Mouse (Mus musculus): ENCODE results near the gene Clip3. TPM values are rescaled to one million over a fixed set of nuclear protein-coding genes. Genes with fewer than 3 reads are reported as not detected.

Gene Clip3
- 6.7 TPM for polyA plus RNA-seq (2015; fragmentation: Illumina TruSeq; extraction: RNeasy Lipid Tissue Mini Kit (QIAGEN cat#74804); ENCODE audit: insufficient read depth, low read depth, low replicate concordance)

DNA sequence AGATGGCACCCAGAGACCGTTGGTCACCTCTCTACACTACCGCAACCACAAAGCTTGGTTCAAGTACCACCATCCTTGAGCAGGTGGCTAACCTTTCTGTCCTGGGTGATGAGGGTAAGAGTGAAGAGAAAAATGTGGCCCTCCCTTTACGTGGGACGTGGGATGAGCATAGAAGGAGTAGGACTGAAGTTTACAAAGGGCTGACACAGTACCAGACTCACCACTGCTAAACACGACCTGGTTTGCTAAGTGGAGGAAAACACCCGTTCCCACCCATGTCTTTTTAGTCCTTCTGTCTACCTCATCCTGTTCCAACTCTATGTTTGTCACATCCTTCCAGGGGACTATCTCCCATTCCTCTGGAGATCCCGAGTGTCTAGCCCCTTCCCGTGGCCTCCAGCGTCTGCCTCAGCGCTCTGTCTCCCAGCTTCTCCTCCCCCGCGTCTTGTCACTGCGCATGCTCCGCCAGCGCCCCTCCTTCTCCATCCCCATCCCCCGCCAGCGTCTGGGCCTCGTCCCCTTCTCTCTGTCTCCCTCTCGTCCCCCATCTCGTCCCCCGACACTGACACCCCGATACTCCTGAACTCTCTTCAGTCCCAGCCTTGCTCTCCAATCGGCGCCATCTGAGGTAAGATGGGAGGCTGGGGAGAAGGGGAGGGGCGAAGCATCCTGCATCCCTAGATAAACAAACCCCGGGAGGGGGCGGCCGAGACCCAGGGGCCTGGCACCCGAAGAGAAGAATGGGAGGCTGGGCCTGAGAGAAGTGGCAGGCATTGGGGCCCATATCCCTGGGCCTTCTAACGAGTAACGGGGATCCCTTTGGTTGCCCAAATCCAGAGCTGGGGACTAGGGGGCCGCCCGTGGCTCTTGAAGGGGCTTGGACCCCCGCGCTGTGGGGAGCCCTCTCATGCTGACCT, at the start of gene Clip3:
Gene Clip3 (plus strand): TSS at position 514 of the 917 bp plus-strand sequence.

DNA sequence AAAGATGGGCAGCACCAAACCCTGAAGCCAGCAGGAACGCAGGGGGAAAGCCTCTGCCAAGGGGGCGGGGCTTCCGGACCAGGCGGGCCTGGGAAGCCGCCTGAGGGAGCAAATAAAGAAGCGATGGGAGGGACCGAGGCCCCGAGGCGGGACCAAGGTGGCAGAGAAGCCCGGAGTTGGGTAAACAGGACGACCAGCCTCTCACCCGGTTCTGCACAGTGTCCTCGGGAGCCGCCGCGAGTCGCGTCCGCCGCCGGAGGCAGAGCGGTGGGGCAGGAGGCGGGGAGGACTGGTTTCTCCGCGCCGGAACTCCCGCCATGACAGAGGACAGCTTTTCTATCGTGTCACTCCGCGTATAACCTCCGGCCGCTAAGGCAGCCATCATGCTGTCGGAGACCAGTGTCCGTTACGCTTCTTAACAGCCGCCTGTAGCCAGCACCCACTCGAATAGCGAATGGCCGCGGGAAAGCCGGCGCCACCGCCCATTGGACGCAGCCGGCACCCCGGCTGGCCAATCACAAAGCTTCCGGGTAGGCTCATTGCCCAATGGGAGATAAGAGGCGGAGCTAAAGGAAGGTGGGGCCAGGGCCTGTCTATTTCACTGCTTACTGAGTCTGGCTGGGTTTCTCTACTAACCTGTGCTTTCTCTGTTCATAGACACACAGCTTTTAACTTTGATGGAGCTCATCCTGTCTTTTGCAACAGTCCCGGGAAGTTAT, 11.4 kb upstream of the Clip3 start, which contains the start of the genes Thap8 and Wdr62:
Gene Thap8 (plus strand): TSS at position 144 of the 719 bp plus-strand sequence.
Gene Wdr62 (minus strand): TSS at position 469 of the 719 bp plus-strand sequence.

DNA sequence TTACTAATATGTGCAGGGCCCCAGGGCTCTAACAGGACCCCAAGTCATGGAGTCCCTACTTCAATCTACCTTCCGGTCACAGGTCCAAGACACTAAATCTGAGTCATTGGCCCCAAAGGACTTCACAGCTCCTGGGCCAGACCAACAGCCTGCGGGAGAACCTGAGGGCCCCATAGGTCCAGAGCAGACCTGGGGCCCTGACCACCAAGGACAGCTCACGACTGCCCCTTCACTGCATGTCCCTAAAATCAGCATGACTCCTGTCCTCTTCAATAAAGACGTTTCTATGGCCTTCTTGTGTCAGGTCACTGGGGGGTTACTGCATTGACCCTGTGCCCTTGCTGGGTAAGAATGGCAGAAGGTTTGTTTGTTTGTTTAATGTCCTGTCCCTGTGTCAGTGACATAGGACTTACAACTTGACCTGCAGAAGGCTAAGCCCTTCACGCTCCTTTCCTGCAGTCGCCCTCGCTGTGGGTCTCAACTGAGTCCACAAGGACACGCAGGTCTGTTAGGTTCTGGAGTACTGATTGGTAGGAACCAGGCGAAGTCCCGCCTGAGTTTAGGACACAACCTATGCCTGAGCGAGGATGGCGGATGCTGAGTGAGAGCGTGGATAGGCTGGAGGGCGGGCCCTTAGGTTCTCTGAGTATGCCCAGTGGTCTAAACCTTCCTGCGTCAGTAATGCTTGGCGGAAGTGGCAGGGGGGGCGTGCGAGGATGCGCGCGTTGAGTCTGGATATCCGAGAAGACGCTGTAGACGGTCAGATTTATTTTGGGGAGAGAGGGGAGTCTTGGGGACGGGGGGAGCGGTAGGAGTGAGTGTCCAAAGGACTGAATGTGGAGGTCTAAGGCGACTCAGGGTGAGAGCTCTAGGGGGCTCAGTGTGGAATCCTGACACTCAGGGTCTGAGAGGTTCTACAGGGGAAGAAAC, 16.8 kb downstream of the Clip3 start, which contains the start of gene Alkbh6:
Gene Alkbh6 (plus strand): TSS at position 642 of the 930 bp plus-strand sequence.

DNA sequence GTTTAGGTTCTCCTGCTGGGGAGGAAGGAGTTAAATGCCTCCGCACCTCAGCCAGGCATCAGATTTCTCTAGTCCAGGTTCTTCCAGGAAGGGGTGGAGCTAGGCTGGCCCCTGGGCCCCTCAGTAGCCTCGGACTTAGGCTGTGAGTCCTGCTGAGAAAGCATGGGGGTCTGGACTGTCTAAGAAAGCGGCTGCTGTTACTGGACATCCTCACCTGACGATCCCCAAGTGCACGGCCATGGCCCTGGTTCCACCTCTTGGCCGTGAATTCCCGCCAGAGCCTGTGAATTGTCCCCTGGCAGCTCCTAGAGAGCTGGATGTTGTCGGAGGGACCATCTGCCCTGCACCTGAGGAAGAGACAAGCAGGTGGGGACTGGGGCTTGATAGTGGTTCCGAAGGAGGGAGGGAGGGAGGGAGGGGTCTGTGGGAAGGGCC, 23.2 kb downstream of the Clip3 start, which contains the start of gene Syne4:
Gene Syne4 (plus strand): TSS at position 87 of the 435 bp plus-strand sequence.

DNA sequence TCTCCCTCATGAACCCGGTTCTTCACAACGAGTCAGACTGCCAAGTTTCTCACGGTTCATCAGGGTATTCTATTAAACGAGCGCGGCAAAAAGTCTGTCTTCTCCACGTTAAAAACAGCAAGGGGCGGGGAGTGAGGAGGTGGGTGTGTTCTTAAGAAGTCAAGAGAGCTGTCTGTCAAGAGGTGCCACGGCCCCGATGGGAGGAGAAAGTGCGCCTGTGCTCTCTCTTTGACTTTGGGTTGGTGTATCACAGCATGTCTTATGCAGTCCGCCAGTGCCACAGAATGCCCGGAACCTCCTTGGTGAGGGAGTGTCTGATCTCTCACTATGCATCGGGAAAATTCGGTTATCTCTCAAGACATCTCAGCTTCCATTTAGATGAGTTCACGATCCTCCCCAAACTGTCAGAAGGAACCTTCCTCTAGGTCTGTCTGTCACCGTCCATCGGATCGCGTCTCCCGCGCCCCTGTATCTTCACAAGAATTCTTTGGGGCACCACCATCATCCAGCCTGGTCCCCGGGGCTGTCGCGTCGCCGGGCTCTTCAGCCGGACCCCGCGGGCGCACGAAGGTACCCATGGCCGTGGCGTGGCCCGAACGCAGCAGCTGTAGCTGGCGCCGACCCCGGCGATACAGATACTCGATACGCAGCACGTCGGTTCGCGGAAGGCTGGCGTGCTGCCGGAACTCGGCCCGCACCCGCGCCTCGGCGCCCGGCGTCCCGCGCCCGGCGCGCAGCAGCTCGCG, 30.2 kb downstream of the Clip3 start, which contains the start of gene E130208F15Rik:
Gene E130208F15Rik (plus strand): TSS at position 202 of the 746 bp plus-strand sequence.

GRCm38 (mm10) chr7:30323795-30324194, 32.3 kb downstream of the Clip3 start, which contains the start of gene Sdhaf1:
Gene Sdhaf1 (minus strand): TSS chr7:30323895.

Other genes starting within 250 kb of the Clip3 start
- gene Zfp14, start 240.3 kb upstream of the Clip3 start, polyA plus RNA-seq (2015; fragmentation: Illumina TruSeq; extraction: RNeasy Lipid Tissue Mini Kit (QIAGEN cat#74804); ENCODE audit: insufficient read depth, low read depth, low replicate concordance) = 2.0 TPM
- gene Zfp82, start 218.8 kb upstream of the Clip3 start, polyA plus RNA-seq (2015; fragmentation: Illumina TruSeq; extraction: RNeasy Lipid Tissue Mini Kit (QIAGEN cat#74804); ENCODE audit: insufficient read depth, low read depth, low replicate concordance) = 0.46 TPM
- not detected for gene Gm26920, start 201.3 kb upstream of the Clip3 start, polyA plus RNA-seq (2015; fragmentation: Illumina TruSeq; extraction: RNeasy Lipid Tissue Mini Kit (QIAGEN cat#74804); ENCODE audit: insufficient read depth, low read depth, low replicate concordance)
- gene Zfp566, start 201.2 kb upstream of the Clip3 start, polyA plus RNA-seq (2015; fragmentation: Illumina TruSeq; extraction: RNeasy Lipid Tissue Mini Kit (QIAGEN cat#74804); ENCODE audit: insufficient read depth, low read depth, low replicate concordance) = 1.6 TPM
- 13.3 TPM for gene Zfp260, start 197.0 kb upstream of the Clip3 start, polyA plus RNA-seq (2015; fragmentation: Illumina TruSeq; extraction: RNeasy Lipid Tissue Mini Kit (QIAGEN cat#74804); ENCODE audit: insufficient read depth, low read depth, low replicate concordance)
- gene Zfp382, start 169.8 kb upstream of the Clip3 start, polyA plus RNA-seq (2015; fragmentation: Illumina TruSeq; extraction: RNeasy Lipid Tissue Mini Kit (QIAGEN cat#74804); ENCODE audit: insufficient read depth, low read depth, low replicate concordance) = 0.52 TPM
- 8.6 TPM for gene Zfp146, start 122.0 kb upstream of the Clip3 start, polyA plus RNA-seq (2015; fragmentation: Illumina TruSeq; extraction: RNeasy Lipid Tissue Mini Kit (QIAGEN cat#74804); ENCODE audit: insufficient read depth, low read depth, low replicate concordance)
- 5.2 TPM for gene Cox7a1, start 107.6 kb upstream of the Clip3 start, polyA plus RNA-seq (2015; fragmentation: Illumina TruSeq; extraction: RNeasy Lipid Tissue Mini Kit (QIAGEN cat#74804); ENCODE audit: insufficient read depth, low read depth, low replicate concordance)
- 105 TPM for gene Capns1, start 92.9 kb upstream of the Clip3 start, polyA plus RNA-seq (2015; fragmentation: Illumina TruSeq; extraction: RNeasy Lipid Tissue Mini Kit (QIAGEN cat#74804); ENCODE audit: insufficient read depth, low read depth, low replicate concordance)
- gene Polr2i, start 59.8 kb upstream of the Clip3 start, polyA plus RNA-seq (2015; fragmentation: Illumina TruSeq; extraction: RNeasy Lipid Tissue Mini Kit (QIAGEN cat#74804); ENCODE audit: insufficient read depth, low read depth, low replicate concordance) = 17.6 TPM
- gene Tbcb, start 59.5 kb upstream of the Clip3 start, polyA plus RNA-seq (2015; fragmentation: Illumina TruSeq; extraction: RNeasy Lipid Tissue Mini Kit (QIAGEN cat#74804); ENCODE audit: insufficient read depth, low read depth, low replicate concordance) = 22.9 TPM
- not detected for gene Ovol3, start 56.0 kb upstream of the Clip3 start, polyA plus RNA-seq (2015; fragmentation: Illumina TruSeq; extraction: RNeasy Lipid Tissue Mini Kit (QIAGEN cat#74804); ENCODE audit: insufficient read depth, low read depth, low replicate concordance)
- not detected for gene Thap8, start 11.6 kb upstream of the Clip3 start, polyA plus RNA-seq (2015; fragmentation: Illumina TruSeq; extraction: RNeasy Lipid Tissue Mini Kit (QIAGEN cat#74804); ENCODE audit: insufficient read depth, low read depth, low replicate concordance)
- 1.3 TPM for gene Wdr62, start 11.3 kb upstream of the Clip3 start, polyA plus RNA-seq (2015; fragmentation: Illumina TruSeq; extraction: RNeasy Lipid Tissue Mini Kit (QIAGEN cat#74804); ENCODE audit: insufficient read depth, low read depth, low replicate concordance)
- gene Alkbh6, start 17.0 kb downstream of the Clip3 start, polyA plus RNA-seq (2015; fragmentation: Illumina TruSeq; extraction: RNeasy Lipid Tissue Mini Kit (QIAGEN cat#74804); ENCODE audit: insufficient read depth, low read depth, low replicate concordance) = 10.9 TPM
- gene Syne4, start 23.1 kb downstream of the Clip3 start, polyA plus RNA-seq (2015; fragmentation: Illumina TruSeq; extraction: RNeasy Lipid Tissue Mini Kit (QIAGEN cat#74804); ENCODE audit: insufficient read depth, low read depth, low replicate concordance) = 122 TPM
- not detected for gene E130208F15Rik, start 30.0 kb downstream of the Clip3 start, polyA plus RNA-seq (2015; fragmentation: Illumina TruSeq; extraction: RNeasy Lipid Tissue Mini Kit (QIAGEN cat#74804); ENCODE audit: insufficient read depth, low read depth, low replicate concordance)
- 3.9 TPM for gene Sdhaf1, start 32.2 kb downstream of the Clip3 start, polyA plus RNA-seq (2015; fragmentation: Illumina TruSeq; extraction: RNeasy Lipid Tissue Mini Kit (QIAGEN cat#74804); ENCODE audit: insufficient read depth, low read depth, low replicate concordance)
- gene Lrfn3, start 71.0 kb downstream of the Clip3 start, polyA plus RNA-seq (2015; fragmentation: Illumina TruSeq; extraction: RNeasy Lipid Tissue Mini Kit (QIAGEN cat#74804); ENCODE audit: insufficient read depth, low read depth, low replicate concordance) = 2.2 TPM
- gene Tyrobp, start 122.0 kb downstream of the Clip3 start, polyA plus RNA-seq (2015; fragmentation: Illumina TruSeq; extraction: RNeasy Lipid Tissue Mini Kit (QIAGEN cat#74804); ENCODE audit: insufficient read depth, low read depth, low replicate concordance) = 19.8 TPM
- not detected for gene Hcst, start 128.1 kb downstream of the Clip3 start, polyA plus RNA-seq (2015; fragmentation: Illumina TruSeq; extraction: RNeasy Lipid Tissue Mini Kit (QIAGEN cat#74804); ENCODE audit: insufficient read depth, low read depth, low replicate concordance)
- gene Nfkbid, start 130.0 kb downstream of the Clip3 start, polyA plus RNA-seq (2015; fragmentation: Illumina TruSeq; extraction: RNeasy Lipid Tissue Mini Kit (QIAGEN cat#74804); ENCODE audit: insufficient read depth, low read depth, low replicate concordance) = 0.81 TPM
- gene Aplp1, start 153.8 kb downstream of the Clip3 start, polyA plus RNA-seq (2015; fragmentation: Illumina TruSeq; extraction: RNeasy Lipid Tissue Mini Kit (QIAGEN cat#74804); ENCODE audit: insufficient read depth, low read depth, low replicate concordance) = 34.1 TPM
- 2.1 TPM for gene Kirrel2, start 166.0 kb downstream of the Clip3 start, polyA plus RNA-seq (2015; fragmentation: Illumina TruSeq; extraction: RNeasy Lipid Tissue Mini Kit (QIAGEN cat#74804); ENCODE audit: insufficient read depth, low read depth, low replicate concordance)
- gene Nphs1, start 166.6 kb downstream of the Clip3 start, polyA plus RNA-seq (2015; fragmentation: Illumina TruSeq; extraction: RNeasy Lipid Tissue Mini Kit (QIAGEN cat#74804); ENCODE audit: insufficient read depth, low read depth, low replicate concordance) = 42.1 TPM
- gene Prodh2, start 201.9 kb downstream of the Clip3 start, polyA plus RNA-seq (2015; fragmentation: Illumina TruSeq; extraction: RNeasy Lipid Tissue Mini Kit (QIAGEN cat#74804); ENCODE audit: insufficient read depth, low read depth, low replicate concordance) = not detected
- gene Arhgap33, start 243.3 kb downstream of the Clip3 start, polyA plus RNA-seq (2015; fragmentation: Illumina TruSeq; extraction: RNeasy Lipid Tissue Mini Kit (QIAGEN cat#74804); ENCODE audit: insufficient read depth, low read depth, low replicate concordance) = 2.0 TPM